Mouse (Mus musculus): Measurements from ENCODE around the gene Thumpd2. TPM values are rescaled to one million over a fixed set of nuclear protein-coding genes. Genes with fewer than 3 reads are reported as not detected.

The Thumpd2 gene
- total RNA-seq (2017): 15.1 and 17.1 TPM in 2 replicates

DNA sequence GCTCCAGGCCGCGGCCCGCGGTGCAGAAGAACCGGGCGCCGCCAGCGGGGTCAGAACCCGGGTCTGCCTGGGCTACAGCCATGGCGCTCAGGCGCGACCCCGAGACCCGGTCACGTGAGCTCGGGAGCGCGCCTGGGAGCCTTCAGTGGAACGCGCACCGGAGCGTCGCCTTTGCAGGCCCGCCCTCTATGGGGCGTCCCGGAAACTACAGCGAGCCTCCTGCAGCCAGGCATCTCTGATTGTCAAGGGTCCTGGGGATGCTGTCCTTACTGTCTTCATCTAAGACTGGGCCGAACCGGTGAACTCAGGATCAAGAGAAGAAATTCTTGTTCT is at the start of gene Thumpd2:
Thumpd2 (minus strand) TSS at position 104 of the 333 bp plus-strand sequence.
- ATAC-seq (replicated peaks in 1 of 2; ENCODE audit: insufficient read depth in 1 of 2, low FRiP score in 2 of 2, low TSS enrichment in 1 of 2, low read depth in 1 of 2, poor library complexity in 2 of 2, severe bottlenecking in 2 of 2): peak; percentile 92

DNA sequence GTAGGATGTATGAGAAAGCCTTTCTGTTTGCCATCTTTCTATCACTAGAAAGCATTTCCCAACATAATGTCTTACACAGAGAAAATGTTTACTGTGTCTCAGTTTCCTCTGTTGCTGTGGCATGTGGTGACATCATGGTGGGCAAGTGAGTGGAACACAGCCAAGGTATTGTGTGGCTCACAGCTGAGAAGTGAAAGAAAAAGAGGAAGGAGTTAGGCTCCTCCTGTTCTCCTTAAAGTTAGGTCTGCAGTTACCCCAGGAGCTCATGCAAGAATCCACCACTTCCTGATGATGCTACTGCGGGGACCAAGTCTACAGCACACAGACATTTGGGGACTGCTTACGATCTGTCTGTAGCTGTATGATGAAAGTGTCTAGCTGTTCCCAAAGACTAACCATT is 39.4 kb upstream of the Thumpd2 start:
- peak; percentile 96 to 99 for ATAC-seq (replicated peaks in 1 of 2; ENCODE audit: insufficient read depth in 1 of 2, low FRiP score in 2 of 2, low TSS enrichment in 1 of 2, low read depth in 1 of 2, poor library complexity in 2 of 2, severe bottlenecking in 2 of 2)

GRCm38 (mm10) chr17:81102866-81103265 is 38.0 kb upstream of the Thumpd2 start:
- ATAC-seq (replicated peaks in 1 of 2; ENCODE audit: insufficient read depth in 1 of 2, low FRiP score in 2 of 2, low TSS enrichment in 1 of 2, low read depth in 1 of 2, poor library complexity in 2 of 2, severe bottlenecking in 2 of 2): peak; percentile 39 to 44; a peak in 3 of 4 replicates

GRCm38 (mm10) chr17:81098444-81098843 is 33.6 kb upstream of the Thumpd2 start:
- no peak for ATAC-seq (replicated peaks in 1 of 2; ENCODE audit: insufficient read depth in 1 of 2, low FRiP score in 2 of 2, low TSS enrichment in 1 of 2, low read depth in 1 of 2, poor library complexity in 2 of 2, severe bottlenecking in 2 of 2)

DNA sequence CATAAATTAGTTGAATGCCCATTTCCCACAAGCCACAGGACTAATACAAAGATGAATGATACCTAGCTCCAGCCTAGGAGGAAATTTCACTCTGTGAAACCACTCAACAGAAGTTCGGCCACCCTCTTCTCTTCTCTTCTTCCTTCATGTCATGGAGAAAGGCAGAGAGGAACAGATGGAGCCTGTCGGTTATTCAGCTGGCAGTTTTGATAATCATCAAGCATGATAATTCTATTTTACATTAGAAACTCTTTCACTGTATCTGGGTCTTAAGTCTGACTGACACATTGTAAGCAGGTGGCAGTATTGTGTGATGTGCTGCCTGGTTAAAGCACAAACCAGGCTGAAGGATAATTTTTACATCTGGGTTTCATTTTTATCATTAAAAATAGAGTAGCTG is 31.6 kb upstream of the Thumpd2 start:
- no peak for ATAC-seq (replicated peaks in 1 of 2; ENCODE audit: insufficient read depth in 1 of 2, low FRiP score in 2 of 2, low TSS enrichment in 1 of 2, low read depth in 1 of 2, poor library complexity in 2 of 2, severe bottlenecking in 2 of 2)

DNA sequence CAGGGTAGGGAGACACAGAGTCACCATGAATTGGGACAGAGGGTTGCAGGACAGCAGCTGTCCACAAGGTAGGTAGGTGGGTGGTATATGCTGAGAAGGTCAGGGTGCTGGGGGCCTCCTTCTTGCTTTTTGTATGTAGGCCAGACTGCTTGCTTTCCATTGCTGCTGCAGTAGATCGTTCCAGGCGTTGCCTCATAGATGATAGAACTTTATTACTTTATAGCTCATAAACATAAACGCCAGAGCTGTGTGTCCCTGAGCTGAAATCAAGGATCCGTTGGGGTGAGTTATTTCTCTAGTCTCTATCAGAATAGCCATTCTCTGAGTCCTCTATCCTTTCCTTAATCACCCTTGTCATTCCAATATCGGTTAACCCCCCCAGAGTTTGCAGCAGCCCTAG is 27.9 kb upstream of the Thumpd2 start:
- no peak for ATAC-seq (replicated peaks in 1 of 2; ENCODE audit: insufficient read depth in 1 of 2, low FRiP score in 2 of 2, low TSS enrichment in 1 of 2, low read depth in 1 of 2, poor library complexity in 2 of 2, severe bottlenecking in 2 of 2)

- ATAC-seq (replicated peaks in 1 of 2; ENCODE audit: insufficient read depth in 1 of 2, low FRiP score in 2 of 2, low TSS enrichment in 1 of 2, low read depth in 1 of 2, poor library complexity in 2 of 2, severe bottlenecking in 2 of 2): no peak
These were observed 24.0 kb upstream of the Thumpd2 start for GRCm38 (mm10) chr17:81088866-81089265.

- ATAC-seq (replicated peaks in 1 of 2; ENCODE audit: insufficient read depth in 1 of 2, low FRiP score in 2 of 2, low TSS enrichment in 1 of 2, low read depth in 1 of 2, poor library complexity in 2 of 2, severe bottlenecking in 2 of 2): no peak
These were observed 22.9 kb upstream of the Thumpd2 start for GRCm38 (mm10) chr17:81087735-81088134.

- peak; percentile 60 to 63 for ATAC-seq (replicated peaks in 1 of 2; ENCODE audit: insufficient read depth in 1 of 2, low FRiP score in 2 of 2, low TSS enrichment in 1 of 2, low read depth in 1 of 2, poor library complexity in 2 of 2, severe bottlenecking in 2 of 2)
These were observed 453 bp downstream of the Thumpd2 start for GRCm38 (mm10) chr17:81064279-81064978.

GRCm38 (mm10) chr17:81063346-81063745 is 1.5 kb downstream of the Thumpd2 start:
- ATAC-seq (replicated peaks in 1 of 2; ENCODE audit: insufficient read depth in 1 of 2, low FRiP score in 2 of 2, low TSS enrichment in 1 of 2, low read depth in 1 of 2, poor library complexity in 2 of 2, severe bottlenecking in 2 of 2): no peak

DNA sequence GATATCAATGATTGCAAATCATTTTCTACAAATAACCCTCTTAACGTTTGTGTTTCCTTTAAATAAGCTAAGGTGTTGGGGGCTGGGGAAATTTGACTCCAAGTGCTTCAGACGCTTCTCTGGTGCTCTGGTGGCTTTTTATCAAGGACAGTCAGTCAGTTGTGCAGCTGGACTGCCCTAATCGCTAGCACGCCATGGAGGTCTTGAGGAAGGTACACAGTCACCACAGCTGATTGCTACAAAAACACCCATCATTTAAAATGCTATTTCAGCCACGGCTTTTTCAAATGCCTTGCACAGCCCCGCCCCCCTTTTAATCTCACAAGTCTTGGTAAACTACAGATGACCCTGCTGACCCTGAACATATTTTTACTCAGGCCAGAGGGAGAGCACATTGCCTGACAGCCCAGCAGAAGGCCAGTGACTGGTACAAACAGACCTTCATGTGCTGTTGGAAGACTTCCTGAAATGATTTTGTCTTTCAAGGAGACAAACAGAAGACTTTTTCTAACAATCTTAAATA is 2.5 kb downstream of the Thumpd2 start:
- no peak for ATAC-seq (replicated peaks in 1 of 2; ENCODE audit: insufficient read depth in 1 of 2, low FRiP score in 2 of 2, low TSS enrichment in 1 of 2, low read depth in 1 of 2, poor library complexity in 2 of 2, severe bottlenecking in 2 of 2)

GRCm38 (mm10) chr17:81056796-81057381 is 8.0 kb downstream of the Thumpd2 start:
- ATAC-seq (replicated peaks in 1 of 2; ENCODE audit: insufficient read depth in 1 of 2, low FRiP score in 2 of 2, low TSS enrichment in 1 of 2, low read depth in 1 of 2, poor library complexity in 2 of 2, severe bottlenecking in 2 of 2): no peak

DNA sequence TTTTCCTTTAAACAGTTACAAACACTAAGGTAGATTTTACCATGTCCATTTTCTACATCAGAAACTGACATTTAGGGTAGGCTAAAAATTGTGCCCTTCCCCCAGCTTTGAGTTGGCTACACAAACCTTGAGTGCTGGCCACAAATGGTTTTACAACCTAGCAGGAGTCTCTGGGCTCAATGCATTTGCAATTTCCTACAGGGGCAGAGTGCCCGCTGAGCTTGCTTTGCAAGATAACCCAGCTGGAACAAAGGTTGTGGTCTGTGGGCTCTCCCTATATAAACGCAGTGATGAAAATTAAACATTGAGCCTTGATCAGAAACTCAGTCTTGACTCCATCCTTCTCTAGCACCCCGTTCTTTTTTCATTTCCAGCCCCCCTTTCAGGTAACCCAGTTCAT is 8.8 kb downstream of the Thumpd2 start:
- ATAC-seq (replicated peaks in 1 of 2; ENCODE audit: insufficient read depth in 1 of 2, low FRiP score in 2 of 2, low TSS enrichment in 1 of 2, low read depth in 1 of 2, poor library complexity in 2 of 2, severe bottlenecking in 2 of 2): no peak

DNA sequence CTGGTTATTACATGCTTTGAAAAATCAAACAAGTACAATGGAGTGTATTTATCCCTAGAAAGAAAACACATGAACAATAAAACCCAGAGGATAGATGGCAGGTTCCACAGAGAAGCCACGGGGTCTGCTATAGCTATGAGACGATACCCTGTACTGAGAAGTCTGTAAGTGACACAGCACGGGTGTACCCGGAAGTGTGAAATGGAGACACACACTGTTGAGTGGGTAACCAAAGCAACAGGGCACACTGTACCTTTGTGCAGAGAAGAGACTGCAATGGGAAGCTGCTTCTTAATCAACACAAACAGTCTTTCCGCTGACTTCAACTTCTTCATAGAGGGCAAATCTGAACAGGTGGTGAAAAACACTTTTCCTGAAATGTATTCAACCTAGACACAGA is 9.4 kb downstream of the Thumpd2 start:
- ATAC-seq (replicated peaks in 1 of 2; ENCODE audit: insufficient read depth in 1 of 2, low FRiP score in 2 of 2, low TSS enrichment in 1 of 2, low read depth in 1 of 2, poor library complexity in 2 of 2, severe bottlenecking in 2 of 2): no peak

DNA sequence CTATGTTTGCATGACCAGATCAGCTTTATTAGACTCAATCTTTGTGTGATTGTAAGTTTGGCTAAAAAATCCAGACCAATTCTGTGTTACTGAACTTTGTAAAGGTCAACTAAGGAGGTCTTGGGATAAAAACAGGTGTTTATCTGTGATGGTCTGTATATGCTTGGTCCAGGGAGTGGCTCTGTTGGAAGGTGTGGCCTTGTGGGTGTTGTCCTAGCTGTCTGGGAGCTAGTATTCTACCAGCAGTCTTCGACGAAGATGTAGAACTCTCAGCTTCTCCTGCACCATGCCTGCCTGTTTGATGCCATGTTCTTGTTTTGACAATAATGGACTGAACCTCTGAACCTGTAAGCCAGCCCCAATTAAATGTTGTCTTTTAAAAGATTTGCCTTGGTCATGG is 11.6 kb downstream of the Thumpd2 start:
- ATAC-seq (replicated peaks in 1 of 2; ENCODE audit: insufficient read depth in 1 of 2, low FRiP score in 2 of 2, low TSS enrichment in 1 of 2, low read depth in 1 of 2, poor library complexity in 2 of 2, severe bottlenecking in 2 of 2): no peak

- no peak for ATAC-seq (replicated peaks in 1 of 2; ENCODE audit: insufficient read depth in 1 of 2, low FRiP score in 2 of 2, low TSS enrichment in 1 of 2, low read depth in 1 of 2, poor library complexity in 2 of 2, severe bottlenecking in 2 of 2)
These were observed 16.8 kb downstream of the Thumpd2 start for GRCm38 (mm10) chr17:81047930-81048564.

DNA sequence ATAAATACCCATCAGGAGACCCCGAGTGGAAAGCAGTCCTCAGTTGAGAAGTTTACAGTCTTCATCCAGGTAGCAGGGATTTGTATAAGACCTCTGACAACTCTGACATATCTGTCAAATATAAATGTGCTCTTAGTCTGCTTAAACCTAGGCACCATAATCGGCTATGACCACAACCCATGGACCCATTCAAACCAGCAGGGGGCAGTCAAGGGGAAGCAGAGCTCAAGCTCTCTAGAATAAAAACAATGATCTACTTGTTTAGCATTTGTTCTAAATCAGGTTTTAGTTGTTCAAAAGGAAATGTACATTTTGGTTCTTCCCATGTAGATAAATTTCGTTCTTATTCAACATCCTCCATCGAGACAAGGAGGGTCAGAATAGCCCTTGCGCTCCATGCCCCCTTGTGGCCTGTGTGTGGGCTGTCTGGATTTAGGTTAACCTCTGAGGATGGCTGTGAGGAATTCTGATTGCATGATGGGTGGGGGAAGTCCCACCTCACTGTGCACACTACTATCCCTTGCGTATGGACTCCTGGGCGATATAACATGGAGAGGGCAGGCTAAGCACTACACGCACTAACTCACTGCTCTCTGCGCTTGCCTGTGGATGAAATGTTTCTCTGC is 19.2 kb downstream of the Thumpd2 start:
- peak; percentile 51 to 71; a peak in 2 of 4 replicates for ATAC-seq (replicated peaks in 1 of 2; ENCODE audit: insufficient read depth in 1 of 2, low FRiP score in 2 of 2, low TSS enrichment in 1 of 2, low read depth in 1 of 2, poor library complexity in 2 of 2, severe bottlenecking in 2 of 2)

DNA sequence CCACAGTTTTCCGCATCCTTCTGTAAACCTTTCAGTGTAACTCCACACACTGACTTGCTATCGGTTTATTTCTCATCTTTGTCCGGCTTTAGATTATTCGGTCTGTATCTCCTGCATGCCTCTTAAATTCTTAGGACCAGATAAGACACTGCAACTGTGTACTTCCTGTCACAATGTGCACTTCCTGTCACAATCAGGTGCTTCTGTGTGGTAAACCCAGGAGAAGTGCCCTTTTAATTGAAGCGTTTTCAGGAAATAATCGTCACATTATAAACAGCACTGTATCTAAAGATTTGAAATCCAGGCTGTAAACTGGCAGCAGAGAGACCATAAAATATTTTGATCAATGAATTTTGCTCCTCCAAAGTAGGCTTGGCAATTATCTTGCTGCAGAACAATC is 19.8 kb downstream of the Thumpd2 start:
- no peak for ATAC-seq (replicated peaks in 1 of 2; ENCODE audit: insufficient read depth in 1 of 2, low FRiP score in 2 of 2, low TSS enrichment in 1 of 2, low read depth in 1 of 2, poor library complexity in 2 of 2, severe bottlenecking in 2 of 2)

Measured in hematopoietic stem cell, adult 5-6 weeks (primary cell).